Mouse (Mus musculus) stomach, postnatal 0 days (tissue): ENCODE measurements around the gene Spaca7. TPM values are rescaled to one million over a fixed set of nuclear protein-coding genes. Genes with fewer than 3 reads are reported as not detected.
A peak's percentile ranks its signal among the peaks of the same experiment; 100 is the strongest.

Source experiments
- ATAC-seq: fragments of 200-750 bp; cut with Nextera tagmentation; 2 replicates; pipeline ENCODE4 v1.8.0; 2017; ENCODE audit not compliant: low FRiP score, low TSS enrichment
- DNase-seq: peaks from one replicate; pipeline ENCODE4 v3.0.0-alpha.2; 2016; ENCODE audit warnings: low spot score
- H3K27ac ChIP-seq: fragments of 300-500 bp; sonication (generic); replicated peaks from 2 replicates; pipeline ENCODE4 v1.5.1; 2014; ENCODE audit warnings: mild to moderate bottlenecking, control low read depth
- H3K27me3 ChIP-seq: fragments of 300-500 bp; sonication (generic); 2 replicates; pipeline ENCODE4 v1.6.1; 2014; ENCODE audit warnings: low read length; ENCODE audit not compliant: control insufficient read depth, insufficient read depth
- H3K36me3 ChIP-seq: fragments of 300-500 bp; sonication (generic); 2 replicates; pipeline ENCODE4 v1.6.1; 2014; ENCODE audit warnings: low read length, mixed read lengths; ENCODE audit not compliant: control insufficient read depth, insufficient read depth
- H3K4me1 ChIP-seq: fragments of 300-500 bp; sonication (generic); replicated peaks from 2 replicates; pipeline ENCODE4 v1.6.1; 2014; ENCODE audit warnings: antibody characterized with exemption; ENCODE audit not compliant: control insufficient read depth, insufficient read depth
- H3K4me2 ChIP-seq: fragments of 300-500 bp; sonication (generic); replicated peaks from 2 replicates; pipeline ENCODE4 v1.6.1; 2014; ENCODE audit warnings: low read depth, mild to moderate bottlenecking, control low read depth, moderate library complexity
- H3K4me3 ChIP-seq: fragments of 300-500 bp; sonication (generic); 2 replicates; pipeline ENCODE4 v1.5.1; 2014; ENCODE audit warnings: low read depth, low read length, control low read depth
- H3K9ac ChIP-seq: fragments of 300-500 bp; sonication (generic); 2 replicates; pipeline ENCODE4 v1.6.1; 2014; ENCODE audit warnings: mild to moderate bottlenecking, low read length, control low read depth, mixed read lengths
- H3K9me3 ChIP-seq: fragments of 300-500 bp; sonication (generic); 2 replicates; pipeline ENCODE4 v1.6.1; 2016; ENCODE audit warnings: low read length; ENCODE audit not compliant: control insufficient read depth
- CTCF ChIP-seq: IDR thresholded peaks from 2 replicates; pipeline ENCODE4 v1.5.1; 2016; ENCODE audit warnings: antibody characterized with exemption, low read depth, mild to moderate bottlenecking, moderate library complexity
- EP300 ChIP-seq: optimal IDR thresholded peaks from 2 replicates; pipeline ENCODE3; 2016; ENCODE audit warnings: antibody characterized with exemption
- WGBS: fragments of 180-500 bp; shearing (Covaris S2); extraction: QIAGEN DNeasy Blood & Tissue Kit; methylation state at CpG from one replicate; pipeline ENCODE4 v1.1.7; 2014; 5-methylcytosine and 5-hydroxymethylcytosine counted together
- polyA plus RNA-seq: library from polyadenylated mRNA; unstranded; fragments of >200 nt; fragmentation: Nextera tagmentation; extraction: Ambion mirVana; gene quantifications from 2 replicates; pipeline ENCODE4 v1.2.1, GENCODE M21; 2015

The Spaca7 gene
- polyA plus RNA-seq, 1 experiment from 2014 or later: not detected

GRCm38 (mm10) chr8:12644341-12644740 lies 71.5 kb downstream of the Spaca7 start:
- no peak overlapping the region for H3K4me3 ChIP-seq
- ATAC-seq (no peak), DNase-seq (no peak)
- no peak for TF ChIP-seq EP300
- no peak for TF ChIP-seq CTCF
- no peaks in the 10 kb centered on the region for H3K9me3 ChIP-seq
- no peaks in the 10 kb centered on the region for H3K27me3 ChIP-seq
- no peak overlapping the region for H3K9ac ChIP-seq
- WGBS: 87% methylated on average over 8 of the region's 8 CpGs
- H3K4me1 ChIP-seq: no peaks in the 10 kb centered on the region
- no peak overlapping the region for H3K27ac ChIP-seq
- H3K4me2 ChIP-seq: no peak overlapping the region
- peaks cover 23% of the 10 kb centered on the region for H3K36me3 ChIP-seq

- WGBS: 74% methylated on average over 7 of the region's 7 CpGs
These were observed 72.1 kb downstream of the Spaca7 start for GRCm38 (mm10) chr8:12644894-12645293.

GRCm38 (mm10) chr8:12646536-12646935 lies 73.7 kb downstream of the Spaca7 start:
- H3K36me3 ChIP-seq: peaks cover 17% of the 10 kb centered on the region; the same call in 1 of the 2 replicates

More at GRCm38 (mm10) chr8:12644894-12645293, 72.1 kb downstream of the Spaca7 start:
- Histone ChIP-seq H3K4me1 (no peaks in the 10 kb centered on the region), H3K36me3 (peaks cover 21% of the 10 kb centered on the region; the same call in 1 of the 2 replicates), H3K9ac (no peak overlapping the region), H3K27me3 (no peaks in the 10 kb centered on the region), H3K4me2 (no peak overlapping the region), H3K4me3 (no peak overlapping the region), H3K9me3 (no peaks in the 10 kb centered on the region), H3K27ac (no peak overlapping the region)
- no peak for ATAC-seq
- DNase-seq: no peak
- TF ChIP-seq CTCF (0 out of 2 replicates have a peak, but pooled peaks have one; percentile 15), EP300 (no peak)

GRCm38 (mm10) chr8:12648951-12649350 lies 76.1 kb downstream of the Spaca7 start:
- Histone ChIP-seq H3K4me2 (no peak overlapping the region), H3K27ac (no peak overlapping the region), H3K36me3 (peaks cover 30% of the 10 kb centered on the region), H3K27me3 (no peaks in the 10 kb centered on the region), H3K4me3 (no peak overlapping the region), H3K9me3 (no peaks in the 10 kb centered on the region), H3K9ac (no peak overlapping the region), H3K4me1 (no peaks in the 10 kb centered on the region)
- WGBS: 88% methylated on average over 4 of the region's 4 CpGs
- TF ChIP-seq CTCF (no peak), EP300 (no peak)
- DNase-seq (no peak), ATAC-seq (no peak)

More at GRCm38 (mm10) chr8:12646536-12646935, 73.7 kb downstream of the Spaca7 start:
- DNase-seq: no peak
- Histone ChIP-seq H3K27me3 (no peaks in the 10 kb centered on the region), H3K9ac (no peak overlapping the region), H3K27ac (no peak overlapping the region), H3K4me2 (no peak overlapping the region), H3K4me1 (no peaks in the 10 kb centered on the region), H3K4me3 (no peak overlapping the region), H3K9me3 (no peaks in the 10 kb centered on the region)
- no peak for ATAC-seq
- TF ChIP-seq EP300: no peak
- 61% methylated on average over 4 of the region's 4 CpGs for WGBS

Other genes starting within 250 kb of the Spaca7 start
- gene Sox1, start 177.7 kb upstream of the Spaca7 start, polyA plus RNA-seq: 0.02 TPM in 1 of 2 replicates, not detected in the other
- gene Tubgcp3, start 99.2 kb downstream of the Spaca7 start, polyA plus RNA-seq: 13.5 and 14.7 TPM in 2 replicates
- gene Atp11a, start 184.0 kb downstream of the Spaca7 start, polyA plus RNA-seq: 6.6 and 7.4 TPM in 2 replicates